Mouse (Mus musculus) layer of hippocampus, postnatal 36 days (tissue): Measurements from ENCODE around the gene Mipol1. TPM values are rescaled to one million over a fixed set of nuclear protein-coding genes. Genes with fewer than 3 reads are reported as not detected.

Source experiments
- total RNA-seq, 2 experiments: library from RNA; stranded (reverse); gene quantifications; 2 replicates each; pipeline ENCODE4 v1.2.3; 2021

Gene Mipol1
- total RNA-seq, 2 experiments from 2014 or later, result 6.2 to 7.9 TPM

Other genes with a start within 250 kb of the Mipol1 start
- gene Slc25a21, start 33.0 kb upstream of the Mipol1 start, total RNA-seq, result under 1 TPM; 0.35 to 0.91 TPM
- 10 to 100 TPM; 17.5 to 20.0 TPM for gene Prps1l3, start within 50 bp of the Mipol1 start, total RNA-seq